Mouse (Mus musculus) ES-E14 (cell line): ENCODE results near the gene Ghr. TPM values are rescaled to one million over a fixed set of nuclear protein-coding genes. Genes with fewer than 3 reads are reported as not detected.

Experiments used
- DNase-seq: peaks from one replicate; pipeline ENCODE4 v3.0.0-alpha.2; 2013; ENCODE audit warnings: low read depth, low spot score
- H3K27ac ChIP-seq: 2 replicates; pipeline ENCODE4 v1.5.1; 2012; ENCODE audit warnings: low read depth, mild to moderate bottlenecking, low read length, moderate library complexity, mixed read lengths; ENCODE audit not compliant: poor library complexity, insufficient read depth, severe bottlenecking
- H3K36me3 ChIP-seq: 2 replicates; pipeline ENCODE4 v1.6.1; 2012; ENCODE audit warnings: mild to moderate bottlenecking, low read length, moderate library complexity, mixed read lengths; ENCODE audit not compliant: control insufficient read depth, poor library complexity, insufficient read depth, severe bottlenecking
- H3K4me1 ChIP-seq, 2 experiments: fragments of 150-350 bp in 1 of 2; sonication (generic) in 1 of 2; 2 replicates each; pipeline ENCODE4 v1.6.1; 2012; ENCODE audit warnings: low read length in 2 of 2, mild to moderate bottlenecking in 1 of 2, mixed read lengths in 1 of 2; ENCODE audit not compliant: control insufficient read depth in 2 of 2, insufficient read depth in 2 of 2, poor library complexity in 1 of 2
- H3K4me3 ChIP-seq, 2 experiments: fragments of 150-350 bp in 1 of 2; sonication (generic) in 1 of 2; 2 replicates each; pipeline ENCODE4 v1.5.1; 2012; ENCODE audit warnings: low read length in 2 of 2, low read depth in 1 of 2, mild to moderate bottlenecking in 1 of 2, mixed read lengths in 1 of 2; ENCODE audit not compliant: insufficient read depth in 1 of 2, poor library complexity in 1 of 2, severe bottlenecking in 1 of 2
- H3K9ac ChIP-seq: 2 replicates; pipeline ENCODE4 v1.6.1; 2012; ENCODE audit warnings: low read depth, mild to moderate bottlenecking, low read length, mixed read lengths; ENCODE audit not compliant: poor library complexity, insufficient read depth, severe bottlenecking
- H3K9me3 ChIP-seq: fragments of 150-350 bp; sonication (generic); 2 replicates; pipeline ENCODE4 v1.6.1; 2012; ENCODE audit warnings: low read depth, mild to moderate bottlenecking, low read length; ENCODE audit not compliant: control insufficient read depth, insufficient read depth
- CHD2 ChIP-seq: IDR thresholded peaks from 2 replicates; pipeline ENCODE4 v1.6.1; 2014; ENCODE audit warnings: mild to moderate bottlenecking, low read depth, low read length, inconsistent platforms
- HCFC1 ChIP-seq: IDR thresholded peaks from 2 replicates; pipeline ENCODE4 v1.6.1; 2012; ENCODE audit warnings: low read length, inconsistent platforms, borderline replicate concordance; ENCODE audit not compliant: insufficient read depth
- MAFK ChIP-seq: IDR thresholded peaks from 2 replicates; pipeline ENCODE4 v1.6.1; 2014; ENCODE audit warnings: mild to moderate bottlenecking, low read depth, low read length, inconsistent platforms; ENCODE audit not compliant: insufficient read depth
- ZC3H11A ChIP-seq: IDR thresholded peaks from 2 replicates; pipeline ENCODE4 v1.6.1; 2012; ENCODE audit warnings: low read depth, mild to moderate bottlenecking, inconsistent platforms, low read length, borderline replicate concordance
- ZNF384 ChIP-seq: IDR thresholded peaks from 2 replicates; pipeline ENCODE4 v1.6.1; 2012; ENCODE audit warnings: low read depth, low read length, inconsistent platforms
- in situ Hi-C, 2 experiments: fragments of 600-800 bp; cut with MboI; formaldehyde crosslinking; loops; one replicate each; pipeline ENCODE4 v1.15.1; 2025; ENCODE audit warnings: low sequenced_read_pairs in 2 of 2, inconsistent platforms in 1 of 2; ENCODE audit not compliant: unreplicated experiment in 2 of 2
- total RNA-seq: library from RNA; depleted of rRNA; stranded (reverse); fragments of 300-350 nt; gene quantifications from 2 replicates; pipeline ENCODE4 v1.2.3, GENCODE M21; 2012

The Ghr gene
- total RNA-seq, 1 experiment = 7.5 TPM

DNA sequence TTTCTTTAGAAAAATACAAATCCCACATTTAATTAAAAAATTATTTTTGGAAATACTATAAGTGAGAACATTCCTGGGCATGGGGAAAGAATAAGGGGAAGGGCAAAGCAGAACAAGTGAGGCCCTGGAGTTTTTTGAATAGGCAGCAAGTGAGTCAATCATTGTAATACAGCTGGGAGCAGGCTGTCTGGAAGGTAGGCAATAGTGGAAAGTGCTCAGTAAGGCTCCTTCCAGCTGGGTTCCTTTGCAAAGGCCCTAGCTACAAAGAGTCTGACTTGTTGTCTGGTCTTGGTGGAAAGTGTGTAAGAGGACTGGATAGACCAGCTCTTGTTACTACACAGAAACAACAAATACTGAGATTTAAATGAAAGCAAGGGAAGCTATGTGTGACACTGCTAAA, 194.3 kb downstream of the Ghr start:
- Histone ChIP-seq H3K9me3 (no peaks in the 10 kb centered on the region), H3K4me1 (no peaks in the 10 kb centered on the region), H3K4me3 (no peak overlapping the region), H3K9ac (no peak overlapping the region), H3K36me3 (no peaks in the 10 kb centered on the region), H3K27ac (no peak overlapping the region)
- no peak for DNase-seq
- no peak for TF ChIP-seq HCFC1
- TF ChIP-seq MAFK = no peak
- TF ChIP-seq ZC3H11A = no peak
- TF ChIP-seq ZNF384 = no peak
- TF ChIP-seq CHD2 = no peak
- in situ Hi-C loops = no loop called here

DNA sequence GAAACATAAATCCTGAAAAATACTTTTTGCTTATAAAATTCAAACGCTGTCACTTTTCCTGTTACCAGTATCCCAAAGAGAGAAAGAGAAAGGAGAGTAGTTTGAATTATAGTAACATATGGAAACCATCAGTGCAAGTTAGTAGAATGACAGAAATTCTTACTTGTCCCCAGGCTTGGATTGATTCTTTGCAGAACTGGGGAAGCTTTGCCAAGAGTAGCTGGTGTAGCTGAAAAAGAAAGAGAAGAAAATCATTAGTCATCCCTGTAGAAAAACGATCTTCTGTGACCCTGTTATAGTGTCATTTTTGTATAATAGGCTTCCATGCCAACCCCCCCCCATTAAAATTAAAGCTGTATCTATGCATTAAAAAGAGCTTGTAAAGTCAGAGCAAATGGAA, 194.8 kb downstream of the Ghr start:
- Histone ChIP-seq H3K9me3 (no peaks in the 10 kb centered on the region), H3K4me3 (no peak overlapping the region), H3K27ac (no peak overlapping the region), H3K4me1 (no peaks in the 10 kb centered on the region), H3K9ac (no peak overlapping the region), H3K36me3 (no peaks in the 10 kb centered on the region)
- in situ Hi-C loops = no loop called here
- TF ChIP-seq ZNF384 (no peak), CHD2 (no peak), MAFK (no peak), HCFC1 (no peak), ZC3H11A (no peak)
- DNase-seq = no peak

DNA sequence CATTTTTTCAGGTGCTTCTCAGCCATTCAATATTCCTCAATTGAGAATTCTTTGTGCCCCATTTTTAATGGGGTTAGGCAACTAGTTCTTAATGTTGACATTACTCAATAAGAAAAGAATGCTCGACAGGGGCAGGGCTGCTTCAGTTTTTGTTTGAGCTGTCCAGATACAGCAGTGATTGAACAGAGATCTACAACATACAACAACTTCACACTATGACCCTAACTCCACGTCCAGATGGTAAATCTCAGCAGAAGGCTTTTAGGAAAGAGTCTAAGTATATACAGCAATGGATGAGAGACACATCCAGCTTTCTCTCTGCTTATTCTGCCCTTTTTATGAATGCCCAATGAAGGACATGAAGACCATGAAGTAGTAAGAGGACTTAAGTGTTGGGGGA, 199.5 kb downstream of the Ghr start:
- Histone ChIP-seq H3K27ac (no peak overlapping the region), H3K4me3 (no peak overlapping the region), H3K9me3 (no peaks in the 10 kb centered on the region), H3K4me1 (no peaks in the 10 kb centered on the region), H3K9ac (no peak overlapping the region), H3K36me3 (no peaks in the 10 kb centered on the region)
- no peak for TF ChIP-seq MAFK
- in situ Hi-C loops = no loop called here
- DNase-seq = no peak

DNA sequence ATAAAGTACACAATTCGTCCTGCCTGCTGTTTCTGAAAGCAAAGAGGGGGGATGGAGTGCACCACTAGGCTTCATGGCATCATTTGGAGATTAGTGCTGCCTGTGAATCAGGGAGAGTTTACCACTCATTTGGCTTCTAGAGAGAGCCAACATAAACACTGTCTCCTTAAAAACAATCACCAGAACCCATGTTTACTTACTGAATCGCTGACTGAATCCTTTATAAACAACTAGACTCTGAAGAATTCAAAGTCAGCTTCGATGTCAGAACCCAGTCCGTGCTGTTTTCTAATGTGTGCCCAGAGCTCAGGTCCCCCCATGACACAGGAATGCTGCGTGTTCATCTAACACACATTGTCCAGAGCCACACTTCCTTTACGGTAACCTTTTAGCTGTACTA, 201.9 kb downstream of the Ghr start:
- H3K27ac ChIP-seq = no peak overlapping the region
- H3K36me3 ChIP-seq = no peaks in the 10 kb centered on the region
- no peak for DNase-seq
- H3K9me3 ChIP-seq = no peaks in the 10 kb centered on the region
- H3K4me3 ChIP-seq = no peak overlapping the region
- in situ Hi-C loops = no loop called here
- TF ChIP-seq MAFK (no peak), ZC3H11A (no peak), HCFC1 (no peak), ZNF384 (no peak), CHD2 (no peak)
- H3K9ac ChIP-seq = no peak overlapping the region
- no peaks in the 10 kb centered on the region for H3K4me1 ChIP-seq

DNA sequence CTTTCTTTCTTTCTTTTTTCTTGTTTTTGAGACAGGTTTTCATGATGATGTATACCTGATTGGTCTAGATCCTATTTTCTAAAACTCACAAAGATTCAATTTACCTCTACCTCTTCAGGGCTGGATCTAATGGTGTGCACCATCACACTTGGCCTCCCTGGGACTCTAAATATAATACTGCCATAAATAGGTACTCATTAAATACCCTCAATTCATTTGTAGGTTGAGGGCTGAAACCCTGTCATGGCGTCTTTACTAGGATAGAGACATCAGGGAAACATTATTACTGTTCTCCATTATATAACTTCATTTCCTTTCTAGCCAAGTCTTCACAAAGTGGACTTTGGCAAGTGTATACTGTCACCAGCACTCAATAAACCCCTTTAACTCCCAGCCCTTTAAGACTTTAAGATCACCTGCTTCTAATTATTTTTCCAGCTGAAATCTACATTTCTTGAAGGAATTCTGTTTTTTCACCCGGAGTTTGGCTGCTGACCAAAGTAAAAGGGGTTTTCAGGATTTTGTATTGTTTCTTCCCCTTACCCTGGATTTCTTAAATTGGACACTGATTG, 214.9 kb downstream of the Ghr start:
- no peaks in the 10 kb centered on the region for H3K9me3 ChIP-seq
- no peak overlapping the region for H3K4me3 ChIP-seq
- in situ Hi-C loops = no loop called here
- H3K4me1 ChIP-seq = no peaks in the 10 kb centered on the region
- no peaks in the 10 kb centered on the region for H3K36me3 ChIP-seq
- H3K9ac ChIP-seq = no peak overlapping the region
- DNase-seq = no peak
- TF ChIP-seq MAFK = no peak
- TF ChIP-seq ZC3H11A = no peak
- TF ChIP-seq CHD2 = no peak
- TF ChIP-seq ZNF384 = no peak
- TF ChIP-seq HCFC1 = no peak
- no peak overlapping the region for H3K27ac ChIP-seq
